Mouse (Mus musculus): ENCODE results near the gene 4933411K16Rik.
A peak's percentile ranks its signal among the peaks of the same experiment; 100 is the strongest.

The 4933411K16Rik gene

DNA sequence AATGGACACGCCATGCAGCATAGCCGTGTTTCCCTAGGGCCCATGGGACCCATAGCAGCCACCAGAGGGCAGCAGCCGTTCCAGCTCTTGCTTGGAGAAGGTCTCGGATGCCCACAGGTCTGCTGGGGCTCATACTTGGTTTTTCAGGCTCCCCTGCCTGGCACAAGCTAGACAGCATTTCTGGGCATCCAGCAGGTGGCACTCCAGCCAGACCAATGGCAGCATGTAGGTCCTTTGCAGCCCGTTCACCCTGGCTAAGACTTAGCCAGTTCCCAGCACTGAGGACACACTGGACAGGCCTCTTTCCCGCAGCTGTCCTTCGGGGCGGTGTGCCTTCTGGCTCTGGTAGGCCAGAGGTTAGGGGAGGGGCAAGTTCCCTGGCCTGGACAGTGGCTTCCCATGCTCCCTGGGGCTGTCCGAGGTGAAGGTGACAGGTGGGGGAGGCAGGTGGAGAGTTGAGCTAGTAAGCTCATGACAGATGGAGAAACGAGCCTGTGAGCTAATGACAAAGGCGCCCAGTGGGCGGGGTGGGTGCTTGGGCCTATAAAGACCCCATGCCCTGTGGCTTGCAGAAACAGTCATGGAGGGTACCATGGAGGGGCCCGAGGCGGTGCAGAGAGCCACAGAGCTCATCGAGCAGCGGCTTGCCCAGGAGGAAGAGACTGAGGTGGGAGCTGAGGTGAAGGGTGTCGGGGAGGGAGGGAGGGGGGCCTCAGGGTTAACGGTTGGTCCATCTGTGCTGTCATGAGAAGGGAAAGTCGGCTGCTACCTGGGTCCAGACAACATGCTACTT is 16.4 kb upstream of the 4933411K16Rik start, which contains the start of gene Ankrd2:
Gene Ankrd2 (plus strand): TSS at position 545 of the 793 bp plus-strand sequence.
- DNase-seq (ENCODE audit: extremely low spot score), result peak; percentile 78

- DNase-seq (ENCODE audit: extremely low spot score), result no peak
Observed at GRCm38 (mm10) chr19:42036357-42036756, 15.7 kb upstream of the 4933411K16Rik start.

DNA sequence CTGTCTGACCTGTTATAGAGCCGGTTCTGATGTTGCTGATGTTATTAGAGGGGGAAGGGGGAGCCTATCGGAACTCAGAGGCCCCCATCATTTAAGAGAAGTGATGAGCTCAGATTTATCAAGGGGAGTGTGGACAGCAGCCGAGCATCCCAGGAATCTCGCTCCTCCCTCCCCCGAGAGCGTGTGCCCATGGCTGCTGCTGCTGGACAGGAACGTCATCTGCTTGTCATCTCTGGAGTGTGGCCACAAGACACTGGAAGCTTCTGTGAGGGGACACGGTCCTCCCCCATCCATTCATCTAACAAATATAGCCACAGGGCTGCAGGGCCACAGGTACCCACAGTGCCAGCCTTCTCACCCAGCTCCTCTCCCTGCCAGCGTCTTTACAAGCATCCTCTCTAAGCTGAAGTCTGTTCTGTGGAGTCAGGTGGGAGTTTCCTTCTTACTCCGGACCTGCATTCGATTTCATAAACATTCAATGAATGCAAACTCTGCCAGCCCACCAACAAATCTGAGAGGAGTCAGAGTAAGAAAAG is 14.8 kb upstream of the 4933411K16Rik start:
- no peak for DNase-seq (ENCODE audit: extremely low spot score)

DNA sequence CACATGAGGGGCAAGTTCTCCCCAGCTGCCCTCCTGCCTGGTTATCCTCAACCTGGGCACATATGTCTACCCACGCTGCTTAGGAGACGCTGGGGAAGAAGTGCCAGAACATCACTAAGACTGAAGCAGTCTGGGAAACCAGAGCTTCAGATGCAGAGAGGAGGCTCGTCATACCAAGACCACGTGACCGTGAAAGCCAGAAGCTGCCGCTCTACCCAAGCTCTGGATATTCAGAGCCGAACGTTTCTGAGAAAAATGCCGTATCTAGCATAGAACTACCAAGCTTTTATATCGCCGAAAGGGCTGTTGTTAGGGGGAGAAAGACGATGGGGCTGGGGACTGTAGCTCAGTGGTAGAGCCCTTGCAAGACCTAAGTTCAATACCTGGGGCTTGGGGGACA is 13.7 kb upstream of the 4933411K16Rik start:
- no peak for DNase-seq (ENCODE audit: extremely low spot score)

DNA sequence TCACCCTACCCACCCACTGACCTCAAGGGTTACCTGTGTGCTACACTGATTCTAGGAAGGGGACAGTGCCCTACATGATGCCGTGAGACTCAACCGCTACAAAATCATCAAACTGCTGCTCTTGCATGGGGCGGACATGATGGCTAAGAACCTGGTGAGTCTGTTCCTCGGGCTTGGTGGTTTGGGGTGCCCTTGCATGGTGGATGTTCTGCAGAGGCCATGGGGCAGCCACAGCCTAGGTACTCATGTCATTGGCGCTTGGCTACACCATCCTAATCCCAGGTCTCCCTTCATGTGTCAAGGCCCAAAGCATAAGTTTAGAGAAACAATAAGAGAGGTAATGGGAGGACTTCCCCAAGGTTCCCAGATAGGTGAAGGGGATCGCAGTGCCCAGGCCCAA is 8.1 kb upstream of the 4933411K16Rik start:
- no peak for DNase-seq (ENCODE audit: extremely low spot score)

DNA sequence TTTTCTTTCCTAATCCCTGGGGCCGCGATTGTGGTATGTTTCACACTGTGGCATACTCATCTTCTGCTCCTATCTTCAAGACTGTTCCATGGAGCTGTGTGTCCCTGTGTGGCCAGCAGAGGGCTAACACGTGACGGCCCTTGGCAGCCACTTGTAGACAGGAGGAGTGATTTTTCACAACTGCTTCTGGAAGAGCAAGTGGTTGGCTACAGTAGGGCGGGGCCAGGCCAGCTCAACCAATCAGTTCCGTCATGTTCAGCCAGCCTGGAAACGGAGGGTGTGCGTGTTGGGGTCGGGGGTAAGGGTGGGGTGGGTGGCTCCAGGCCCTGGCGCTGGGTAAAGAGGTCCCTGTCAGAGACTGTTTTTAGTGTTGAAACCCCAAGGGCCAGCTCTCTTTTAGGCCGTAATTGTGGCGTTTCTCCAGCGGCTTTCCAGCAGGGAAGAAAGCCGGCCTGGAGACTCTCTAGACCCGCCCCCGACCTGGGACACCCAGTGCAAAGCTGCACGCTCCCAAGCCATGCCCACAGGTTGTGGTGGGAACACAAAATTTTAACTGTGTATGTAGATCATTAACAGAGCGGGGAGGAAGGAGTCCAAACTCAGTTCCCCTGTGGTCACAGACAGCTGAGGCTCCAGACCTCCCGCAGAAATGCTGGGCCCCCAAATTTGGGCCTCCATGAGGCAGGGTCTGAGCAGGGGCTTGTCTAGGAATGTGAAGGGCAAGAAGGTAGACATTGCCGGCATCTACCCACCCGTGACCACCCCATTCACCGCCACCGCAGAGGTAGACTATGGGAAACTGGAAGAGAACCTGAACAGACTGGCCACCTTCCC is 6.6 kb upstream of the 4933411K16Rik start, which contains the start of gene Hoga1:
Gene Hoga1 (plus strand): TSS at position 342 of the 834 bp plus-strand sequence.
- DNase-seq (ENCODE audit: extremely low spot score), result peak; percentile 81

- no peak for DNase-seq (ENCODE audit: extremely low spot score)
Observed at GRCm38 (mm10) chr19:42050251-42050650, 1.8 kb upstream of the 4933411K16Rik start.

GRCm38 (mm10) chr19:42051351-42051750 is 697 bp upstream of the 4933411K16Rik start:
- DNase-seq (ENCODE audit: extremely low spot score), result no peak

DNA sequence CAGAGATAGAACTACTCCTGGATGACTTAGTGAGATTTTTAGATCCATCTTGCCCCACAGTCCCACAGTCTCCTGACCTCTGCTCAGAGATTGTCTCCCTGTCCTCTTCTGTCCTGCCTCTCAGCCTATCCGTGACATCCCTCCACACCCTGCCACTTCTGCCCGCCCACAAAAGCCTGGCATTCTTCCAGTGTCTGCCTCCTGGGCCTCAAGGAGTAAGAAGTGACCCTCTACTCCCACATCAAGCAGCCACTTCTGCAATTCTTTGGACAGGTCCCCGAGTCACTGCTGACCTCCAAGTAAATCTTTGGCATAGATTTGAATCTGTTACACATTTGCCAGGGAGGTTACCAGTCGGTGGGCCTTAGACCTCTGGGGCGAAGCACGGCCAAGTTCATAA is 2.2 kb downstream of the 4933411K16Rik start:
- no peak for DNase-seq (ENCODE audit: extremely low spot score)

DNA sequence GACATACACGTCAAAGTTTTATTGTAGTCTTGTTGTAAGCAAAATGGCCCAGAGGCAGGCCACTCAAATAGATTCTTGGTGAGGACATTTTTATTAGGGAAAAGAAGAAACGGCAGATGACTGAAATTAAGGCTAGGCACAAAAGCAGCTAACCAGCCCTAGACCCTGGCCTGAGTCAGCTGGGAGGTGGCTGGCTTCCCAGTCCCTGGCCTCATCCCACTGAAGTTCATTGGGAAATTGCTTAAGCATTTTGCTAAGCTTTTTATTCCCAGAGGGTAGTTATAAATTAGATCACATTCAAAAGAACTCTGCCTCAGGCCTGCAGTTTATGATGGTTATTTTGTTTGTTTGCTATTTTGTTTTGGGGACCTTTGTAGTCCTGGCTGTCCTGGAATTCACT is 3.8 kb downstream of the 4933411K16Rik start:
- no peak for DNase-seq (ENCODE audit: extremely low spot score)

DNA sequence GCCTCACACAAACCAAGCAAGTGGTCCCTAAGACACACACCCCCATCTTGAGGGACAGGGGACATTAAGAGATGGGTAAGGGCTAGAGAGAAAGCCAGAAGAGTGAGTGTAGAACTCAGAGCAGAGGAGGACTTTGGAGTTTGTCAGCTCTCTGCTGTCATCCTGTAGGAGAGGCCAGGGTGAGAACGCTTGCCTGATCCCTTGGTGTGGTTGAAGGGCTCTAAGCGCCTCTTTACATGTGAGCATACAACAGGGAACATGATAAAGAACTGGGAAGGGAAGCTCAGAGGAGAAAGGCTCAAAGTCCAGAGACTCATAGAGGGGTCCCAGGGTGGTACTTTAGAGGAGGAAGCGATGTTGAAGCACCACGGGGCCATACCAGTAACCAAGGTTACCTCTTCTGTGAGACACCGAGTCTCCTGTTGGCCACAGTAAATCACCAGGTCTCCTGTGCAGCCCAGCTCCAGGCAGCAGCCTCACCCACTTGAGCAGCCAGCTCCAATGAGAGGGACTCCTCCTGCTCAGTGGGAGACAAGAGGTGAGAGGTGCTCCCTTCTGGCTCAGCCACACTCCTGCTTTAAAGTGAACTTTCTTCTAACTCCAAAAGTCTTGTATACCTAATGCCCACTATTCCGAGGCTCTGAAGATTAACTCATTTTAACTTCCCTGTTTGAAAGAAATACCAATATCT is 4.8 kb downstream of the 4933411K16Rik start:
- no peak for DNase-seq (ENCODE audit: extremely low spot score)

- DNase-seq (ENCODE audit: extremely low spot score), result no peak
Observed at GRCm38 (mm10) chr19:42058426-42058825, 6.4 kb downstream of the 4933411K16Rik start.

- no peak for DNase-seq (ENCODE audit: extremely low spot score)
Observed at GRCm38 (mm10) chr19:42061443-42061842, 9.4 kb downstream of the 4933411K16Rik start.

DNA sequence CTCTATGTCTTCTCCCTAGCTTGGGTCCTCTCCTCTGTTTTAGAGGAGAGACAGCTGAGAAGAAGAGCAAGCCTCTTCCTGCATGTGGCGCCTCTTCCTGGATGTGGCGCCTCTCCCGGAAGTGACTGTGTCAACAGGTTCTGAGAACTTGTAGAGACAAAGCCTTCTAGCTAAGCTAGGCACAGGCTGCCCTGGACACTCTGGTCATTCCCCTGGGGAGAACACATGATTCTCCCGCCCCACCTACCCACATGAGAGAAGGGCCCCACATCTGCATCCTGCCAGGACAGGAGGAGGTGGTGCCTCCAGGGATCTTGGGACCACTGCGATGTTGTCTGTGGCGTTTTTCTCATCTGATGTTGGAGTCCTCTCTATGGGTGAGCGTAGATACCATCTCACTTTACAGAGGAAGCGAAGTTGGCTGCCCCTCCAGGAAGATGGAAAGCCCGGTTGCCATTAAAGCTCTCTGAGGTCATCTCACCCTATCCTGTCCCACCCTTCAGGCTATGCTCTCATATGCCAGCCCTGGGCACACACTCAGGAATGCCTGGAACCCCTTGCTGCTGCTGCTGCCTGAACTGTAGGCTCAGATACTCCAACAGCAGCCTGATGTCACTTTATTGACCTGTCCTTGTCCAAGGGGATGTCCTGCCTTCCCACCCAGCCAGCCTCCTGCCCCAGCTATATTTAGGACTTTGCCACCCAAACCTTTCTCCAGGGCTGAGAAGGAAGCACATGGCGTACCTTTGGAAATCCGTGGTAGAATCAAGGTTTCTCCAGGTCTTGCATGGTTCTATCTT is 16.6 kb downstream of the 4933411K16Rik start:
- no peak for DNase-seq (ENCODE audit: extremely low spot score)

- DNase-seq (ENCODE audit: extremely low spot score), result no peak
Observed at GRCm38 (mm10) chr19:42069241-42069525, 17.1 kb downstream of the 4933411K16Rik start.

- DNase-seq (ENCODE audit: extremely low spot score), result no peak
Observed at GRCm38 (mm10) chr19:42071221-42071620, 19.2 kb downstream of the 4933411K16Rik start.

- DNase-seq (ENCODE audit: extremely low spot score), result no peak
Observed at GRCm38 (mm10) chr19:42071886-42072608, 20.0 kb downstream of the 4933411K16Rik start.

GRCm38 (mm10) chr19:42072802-42073201 is 20.8 kb downstream of the 4933411K16Rik start:
- DNase-seq (ENCODE audit: extremely low spot score), result no peak

DNA sequence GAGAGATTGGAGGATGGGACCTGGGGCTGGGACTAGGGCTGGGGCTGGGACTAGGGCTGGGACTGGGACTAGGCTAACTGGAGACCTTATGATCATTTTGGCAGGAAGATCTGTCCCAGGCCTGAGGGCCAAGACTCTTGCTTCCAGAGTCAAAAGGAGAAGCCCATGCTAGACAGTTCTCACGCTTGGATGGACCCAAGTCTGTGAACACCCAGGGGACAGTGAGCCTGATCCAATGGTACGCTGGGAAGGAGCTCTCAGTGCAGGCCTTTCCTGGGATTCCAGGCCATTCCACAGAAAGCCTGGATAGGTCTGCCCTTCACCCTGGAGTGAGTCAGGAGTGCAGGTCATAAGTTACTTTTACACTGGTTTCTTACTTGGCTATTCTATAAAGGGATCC is 23.0 kb downstream of the 4933411K16Rik start:
- DNase-seq (ENCODE audit: extremely low spot score), result no peak

- no peak for DNase-seq (ENCODE audit: extremely low spot score)
Observed at GRCm38 (mm10) chr19:42075992-42076391, 23.9 kb downstream of the 4933411K16Rik start.

DNA sequence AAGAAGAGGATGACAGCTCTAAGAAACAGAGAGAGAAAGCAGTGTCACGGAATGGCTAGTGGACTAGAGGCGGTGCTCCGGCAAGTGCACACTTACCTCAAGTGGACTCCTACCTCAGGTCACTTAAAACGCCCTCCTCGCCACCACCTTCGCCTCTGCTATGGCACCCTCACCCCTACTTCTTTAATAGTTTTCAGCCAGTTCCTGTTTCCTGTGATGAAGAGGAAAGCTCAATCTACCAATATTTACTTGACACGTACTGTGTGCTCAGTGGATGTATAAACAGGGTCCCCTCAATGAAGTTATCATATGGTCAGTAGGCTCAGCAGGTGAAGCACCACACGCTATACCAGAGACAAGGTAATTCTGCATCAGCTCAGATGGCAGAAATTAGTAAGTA is 26.5 kb downstream of the 4933411K16Rik start:
- DNase-seq (ENCODE audit: extremely low spot score), result no peak
